Mouse (Mus musculus) spleen, adult 2 months (tissue): ENCODE data around the gene Vps36. TPM values are rescaled to one million over a fixed set of nuclear protein-coding genes. Genes with fewer than 3 reads are reported as not detected.

ENCODE experiments used
- DNase-seq, 2 experiments: peaks; one replicate each; pipeline versions ENCODE4 v3.0.0 to v3.0.0-alpha.2; 2012 to 2021; ENCODE audit warnings: low spot score in 2 of 2, low read depth in 1 of 2
- H3K27ac ChIP-seq: fragments of 200-500 bp; 2 replicates; pipeline ENCODE4 v1.5.1; 2012; ENCODE audit warnings: low read length, inconsistent platforms; ENCODE audit not compliant: insufficient read depth
- H3K27me3 ChIP-seq: fragments of 200-500 bp; 2 replicates; pipeline ENCODE4 v1.6.1; 2012; ENCODE audit warnings: mild to moderate bottlenecking, moderate library complexity, low read length, inconsistent platforms; ENCODE audit not compliant: control insufficient read depth, insufficient read depth
- H3K36me3 ChIP-seq: fragments of 200-500 bp; 2 replicates; pipeline ENCODE4 v1.6.1; 2012; ENCODE audit warnings: mild to moderate bottlenecking, low read length, inconsistent platforms; ENCODE audit not compliant: control insufficient read depth, insufficient read depth
- H3K4me1 ChIP-seq: fragments of 200-500 bp; 2 replicates; pipeline ENCODE4 v1.6.1; 2011; ENCODE audit warnings: inconsistent platforms; ENCODE audit not compliant: control insufficient read depth, insufficient read depth, insufficient read length
- H3K4me3 ChIP-seq: fragments of 200-500 bp; 2 replicates; pipeline ENCODE4 v1.5.1; 2011; ENCODE audit warnings: mild to moderate bottlenecking, inconsistent platforms; ENCODE audit not compliant: insufficient read depth, insufficient read length; ENCODE audit errors: extremely low read depth
- CTCF ChIP-seq: fragments of 200-500 bp; IDR thresholded peaks from 2 replicates; pipeline ENCODE4 v1.5.1; 2011; ENCODE audit warnings: mild to moderate bottlenecking, inconsistent platforms; ENCODE audit not compliant: insufficient read depth, insufficient read length, insufficient replicate concordance; ENCODE audit errors: extremely low read depth
- POLR2A ChIP-seq: fragments of 200-500 bp; IDR thresholded peaks from 2 replicates; pipeline ENCODE4 v1.6.1; 2011; ENCODE audit warnings: low read depth, low read length, inconsistent platforms
- WGBS: fragments of 180-500 bp; shearing (Covaris S2); methylation state at CpG from one replicate; pipeline ENCODE4 v1.1.7; 2018; 5-methylcytosine and 5-hydroxymethylcytosine counted together
- polyA plus RNA-seq: library from polyadenylated mRNA; depleted of rRNA; stranded (reverse); fragments of >200 nt; gene quantifications from 2 replicates; pipeline ENCODE4 v1.2.3, GENCODE M21; 2012; rRNA removed

Vps36 gene
- polyA plus RNA-seq, 1 experiment: 5.2 TPM

GRCm38 (mm10) chr8:22264292-22264691 lies 71.7 kb downstream of the Vps36 start:
- H3K27ac ChIP-seq: no peak overlapping the region
- no peaks in the 10 kb centered on the region for H3K36me3 ChIP-seq
- H3K4me1 ChIP-seq: no peaks in the 10 kb centered on the region
- WGBS: 84% methylated on average over 6 of the region's 6 CpGs
- H3K27me3 ChIP-seq: no peaks in the 10 kb centered on the region
- TF ChIP-seq POLR2A (no peak), CTCF (no peak)
- no peak overlapping the region for H3K4me3 ChIP-seq
- DNase-seq: no peak

- no peaks in the 10 kb centered on the region for H3K27me3 ChIP-seq
- no peaks in the 10 kb centered on the region for H3K4me1 ChIP-seq
- 90% methylated on average over 6 of the region's 6 CpGs for WGBS
- DNase-seq: no peak
- TF ChIP-seq CTCF (no peak), POLR2A (no peak)
- H3K36me3 ChIP-seq: no peaks in the 10 kb centered on the region
- no peak overlapping the region for H3K27ac ChIP-seq
- no peak overlapping the region for H3K4me3 ChIP-seq
Observed at GRCm38 (mm10) chr8:22264787-22265186, 72.2 kb downstream of the Vps36 start.

- 98% methylated on average over 1 of the region's 1 CpGs for WGBS
- no peak overlapping the region for H3K27ac ChIP-seq
- DNase-seq: no peak
- H3K27me3 ChIP-seq: no peaks in the 10 kb centered on the region
- no peak overlapping the region for H3K4me3 ChIP-seq
- no peaks in the 10 kb centered on the region for H3K4me1 ChIP-seq
- H3K36me3 ChIP-seq: no peaks in the 10 kb centered on the region
- TF ChIP-seq POLR2A (no peak), CTCF (no peak)
Observed at GRCm38 (mm10) chr8:22265194-22265593, 72.6 kb downstream of the Vps36 start.

- H3K27ac ChIP-seq: no peak overlapping the region
- no peaks in the 10 kb centered on the region for H3K27me3 ChIP-seq
- no peak for DNase-seq
- no peaks in the 10 kb centered on the region for H3K4me1 ChIP-seq
- no peak overlapping the region for H3K4me3 ChIP-seq
- H3K36me3 ChIP-seq: no peaks in the 10 kb centered on the region
- no peak for TF ChIP-seq POLR2A
- no peak for TF ChIP-seq CTCF
- WGBS: 92% methylated on average over 3 of the region's 3 CpGs
Observed at GRCm38 (mm10) chr8:22266809-22267208, 74.2 kb downstream of the Vps36 start.

Other genes starting within 250 kb of the Vps36 start
- not detected in 2 replicates for gene Defb13, start 246.0 kb upstream of the Vps36 start, polyA plus RNA-seq
- gene Fam90a1a, start 234.1 kb upstream of the Vps36 start, polyA plus RNA-seq: not detected in 2 replicates
- gene Ccdc70, start 223.0 kb upstream of the Vps36 start, polyA plus RNA-seq: not detected in 2 replicates
- 1.1 TPM in 2 replicates for gene Atp7b, start 132.5 kb upstream of the Vps36 start, polyA plus RNA-seq
- 1.2 and 2.3 TPM in 2 replicates for gene Alg11, start 132.1 kb upstream of the Vps36 start, polyA plus RNA-seq
- gene Nek5, start 67.8 kb upstream of the Vps36 start, polyA plus RNA-seq: not detected in 2 replicates
- gene Nek3, start 26.4 kb upstream of the Vps36 start, polyA plus RNA-seq: 0.74 and 1.0 TPM in 2 replicates
- gene Ckap2, start 7.0 kb upstream of the Vps36 start, polyA plus RNA-seq: 1.8 and 2.6 TPM in 2 replicates
- 2.1 and 2.3 TPM in 2 replicates for gene Thsd1, start 34.5 kb downstream of the Vps36 start, polyA plus RNA-seq
- not detected in 2 replicates for gene Tpte, start 90.6 kb downstream of the Vps36 start, polyA plus RNA-seq
- gene Slc25a15, start 205.8 kb downstream of the Vps36 start, polyA plus RNA-seq: 1.4 and 1.5 TPM in 2 replicates
- 1.4 and 1.6 TPM in 2 replicates for gene Mrps31, start 218.6 kb downstream of the Vps36 start, polyA plus RNA-seq